Mouse (Mus musculus): ENCODE results near the gene Parg. TPM values are rescaled to one million over a fixed set of nuclear protein-coding genes. Genes with fewer than 3 reads are reported as not detected.
A peak's percentile ranks its signal among the peaks of the same experiment; 100 is the strongest.
"Not testable (repeated sequence)": the region's sequence is repeated elsewhere in the genome, so short reads cannot be mapped to it uniquely, and the experiment has no call there.

Gene Parg
- polyA plus RNA-seq, 1 experiment from 2014 or later = 47.5 TPM

DNA sequence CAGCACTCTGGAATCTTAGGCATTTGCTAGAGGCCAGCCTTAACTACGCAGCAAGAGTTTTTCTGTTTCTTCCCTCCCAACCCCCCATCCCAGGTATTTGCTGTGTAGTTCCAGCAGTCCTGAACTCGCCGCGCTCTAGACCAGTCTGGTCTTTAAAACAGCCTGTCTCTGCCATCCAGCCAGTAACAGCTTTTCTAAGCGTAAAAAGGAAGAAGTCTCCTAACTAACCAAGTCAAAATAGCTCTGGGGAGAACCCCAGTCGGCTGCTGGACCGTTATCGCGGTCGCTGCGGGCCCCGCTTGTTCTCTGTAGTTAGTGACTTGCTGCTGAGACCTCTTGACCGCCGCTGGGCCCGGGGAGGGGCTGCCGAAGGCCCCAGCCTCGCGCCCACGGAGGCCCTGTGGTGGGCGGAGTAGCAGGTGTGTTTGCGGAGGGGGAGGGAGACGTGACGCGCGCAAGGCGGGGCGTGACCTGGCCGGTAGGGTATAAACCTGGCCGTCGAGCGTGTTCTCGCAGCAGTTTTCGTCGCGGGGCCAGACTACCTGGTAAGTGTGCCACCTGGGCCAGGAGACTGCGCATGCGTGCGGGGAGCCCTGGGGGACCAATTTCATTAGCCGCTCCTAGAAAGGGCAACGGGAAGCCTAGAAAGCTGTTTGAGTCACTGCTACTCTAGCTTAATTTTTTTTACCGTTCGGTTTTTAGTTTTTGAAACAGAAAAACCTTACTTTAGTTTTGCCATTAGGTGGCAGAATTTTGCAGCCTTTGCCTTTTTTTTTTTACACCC, 36.3 kb upstream of the Parg start:
- Histone ChIP-seq H3K9me3 (replicated peaks) (no peaks in the 10 kb centered on the region), H3K27me3 (ENCODE audit: low read depth, poor library complexity, severe bottlenecking) (no peaks in the 10 kb centered on the region), H3K4me3 (peak overlapping the region; percentile 64), H3K36me3 (no peaks in the 10 kb centered on the region), H3K4me1 (peaks cover 31% of the 10 kb centered on the region), H3K27ac (replicated peaks) (peak overlapping the region; percentile 68)
- peak; percentile 65 for DNase-seq (ENCODE audit: low spot score)
- 2% methylated on average over 42 of the region's 42 CpGs for WGBS

GRCm38 (mm10) chr14:32166062-32166441, 35.7 kb upstream of the Parg start:
- peak overlapping the region; percentile 64 for H3K4me3 ChIP-seq
- H3K4me1 ChIP-seq = peaks cover 25% of the 10 kb centered on the region
- H3K36me3 ChIP-seq = 0 out of 2 replicates have a peak, but pooled peaks cover 3% of the 10 kb centered on the region
- DNase-seq (ENCODE audit: low spot score) = no peak
- no peak overlapping the region for H3K27ac ChIP-seq (replicated peaks)
- no peaks in the 10 kb centered on the region for H3K9me3 ChIP-seq (replicated peaks)
- 88% methylated on average over 2 of the region's 2 CpGs for WGBS
- no peaks in the 10 kb centered on the region for H3K27me3 ChIP-seq (ENCODE audit: low read depth, poor library complexity, severe bottlenecking)

DNA sequence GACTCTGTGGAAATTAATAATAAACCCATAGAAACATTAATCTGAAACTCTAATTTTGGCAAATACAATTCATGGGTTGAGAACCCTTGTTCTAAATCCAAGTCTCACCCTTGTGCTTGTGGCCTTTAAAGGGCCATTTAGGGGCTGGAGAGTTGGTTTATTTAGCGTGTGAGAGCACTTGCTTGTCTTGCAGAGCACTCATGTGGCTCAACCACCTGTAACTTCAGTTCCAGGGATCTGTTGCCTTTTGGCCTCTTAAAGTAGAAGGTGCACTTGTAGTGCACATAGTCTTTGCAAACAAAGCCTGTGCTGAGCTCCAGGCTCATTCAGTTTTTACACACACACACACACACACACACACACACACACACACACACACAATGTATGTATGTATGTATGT, 34.9 kb upstream of the Parg start:
- 91% methylated on average over 1 of the region's 1 CpGs for WGBS
- Histone ChIP-seq H3K27ac (replicated peaks) (no peak overlapping the region), H3K27me3 (ENCODE audit: low read depth, poor library complexity, severe bottlenecking) (no peaks in the 10 kb centered on the region), H3K36me3 (0 out of 2 replicates have a peak, but pooled peaks cover 4% of the 10 kb centered on the region), H3K4me3 (no peak overlapping the region), H3K4me1 (peaks cover 21% of the 10 kb centered on the region), H3K9me3 (replicated peaks) (no peaks in the 10 kb centered on the region)
- no peak for DNase-seq (ENCODE audit: low spot score)

DNA sequence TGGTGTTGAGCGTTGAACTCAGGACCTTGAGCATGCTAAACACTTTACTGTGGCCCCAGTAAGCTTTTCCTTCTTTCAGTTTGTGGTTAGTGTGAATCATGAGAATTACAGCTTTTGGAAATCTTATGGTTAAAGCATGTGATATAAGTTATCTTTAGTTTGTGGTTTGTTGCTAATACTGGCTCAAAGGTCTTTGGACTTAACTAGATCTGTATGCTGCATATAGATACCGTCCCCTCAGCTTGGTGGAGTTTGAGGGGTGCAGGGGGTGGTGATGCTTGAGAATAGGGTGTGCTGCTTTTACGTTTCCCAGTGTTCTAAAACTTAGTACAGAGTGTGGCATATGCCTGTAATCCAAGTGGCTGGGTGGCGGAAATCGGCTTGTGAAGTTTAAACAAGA, 34.4 kb upstream of the Parg start:
- no peaks in the 10 kb centered on the region for H3K9me3 ChIP-seq (replicated peaks)
- H3K27ac ChIP-seq (replicated peaks) = no peak overlapping the region
- peaks cover 21% of the 10 kb centered on the region for H3K4me1 ChIP-seq
- H3K27me3 ChIP-seq (ENCODE audit: low read depth, poor library complexity, severe bottlenecking) = no peaks in the 10 kb centered on the region
- WGBS = 87% methylated on average over 5 of the region's 5 CpGs
- no peak overlapping the region for H3K4me3 ChIP-seq
- peaks cover 8% of the 10 kb centered on the region for H3K36me3 ChIP-seq
- DNase-seq (ENCODE audit: low spot score) = no peak

DNA sequence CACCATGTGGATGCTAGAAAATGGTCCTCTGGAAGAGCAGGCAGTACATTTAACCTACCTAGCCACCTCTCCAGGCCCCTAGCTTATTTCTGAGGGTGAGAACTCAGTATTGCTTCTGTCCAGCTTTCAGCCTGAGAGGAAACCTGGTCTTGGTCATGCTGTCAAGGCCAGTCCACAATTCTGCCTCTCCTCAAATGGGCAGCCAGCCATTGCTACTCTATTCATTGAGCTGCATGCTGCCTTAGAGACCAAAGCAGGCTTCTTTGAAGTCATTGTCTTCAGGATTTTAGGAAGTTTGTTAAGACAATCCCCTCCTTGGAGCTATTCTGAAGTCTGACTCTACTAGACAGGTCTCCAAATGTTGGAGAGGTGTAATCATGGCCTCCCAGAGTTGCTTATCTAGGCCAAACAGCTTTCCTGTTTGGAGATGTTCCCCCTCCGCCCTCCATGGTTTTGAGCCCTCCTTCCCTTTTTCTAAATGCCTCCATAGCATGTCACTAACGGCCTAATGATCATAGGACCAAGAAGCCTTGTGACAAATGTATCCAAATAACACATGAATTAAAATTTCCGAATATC, 33.0 kb upstream of the Parg start:
- Histone ChIP-seq H3K36me3 (peaks cover 22% of the 10 kb centered on the region), H3K4me3 (peak overlapping the region; percentile 9; the same call in 1 of the 2 replicates), H3K9me3 (replicated peaks) (no peaks in the 10 kb centered on the region), H3K4me1 (peaks cover 21% of the 10 kb centered on the region), H3K27me3 (ENCODE audit: low read depth, poor library complexity, severe bottlenecking) (no peaks in the 10 kb centered on the region), H3K27ac (replicated peaks) (0 out of 2 replicates have a peak overlapping the region, but pooled peaks have one; percentile 46)
- DNase-seq (ENCODE audit: low spot score) = no peak
- WGBS = 72% methylated on average over 3 of the region's 3 CpGs

DNA sequence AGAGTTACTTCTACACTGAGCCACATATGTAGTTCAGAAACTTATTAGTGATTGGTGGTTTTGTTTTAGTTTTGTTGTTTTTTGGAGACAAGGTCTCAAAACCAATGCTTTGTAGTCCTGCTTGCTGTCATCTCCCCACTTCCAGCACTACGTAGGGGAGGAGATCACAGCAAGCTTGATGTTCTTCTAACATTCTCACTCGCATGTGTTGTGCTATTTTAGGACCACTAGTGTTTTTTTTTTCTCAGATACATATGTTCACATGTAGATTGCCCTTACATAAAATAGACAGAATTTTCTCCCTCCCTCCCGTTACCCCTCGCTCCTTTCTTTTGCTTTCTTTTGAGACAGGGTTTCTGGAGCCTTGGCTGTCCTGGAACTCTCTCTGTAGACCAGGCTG, 31.6 kb upstream of the Parg start:
- H3K27me3 ChIP-seq (ENCODE audit: low read depth, poor library complexity, severe bottlenecking) = no peaks in the 10 kb centered on the region
- H3K36me3 ChIP-seq = peaks cover 36% of the 10 kb centered on the region
- peaks cover 16% of the 10 kb centered on the region for H3K4me1 ChIP-seq
- 87% methylated on average over 4 of the region's 4 CpGs for WGBS
- H3K4me3 ChIP-seq = no peak overlapping the region
- no peak overlapping the region for H3K27ac ChIP-seq (replicated peaks)
- no peaks in the 10 kb centered on the region for H3K9me3 ChIP-seq (replicated peaks)
- DNase-seq (ENCODE audit: low spot score) = no peak

GRCm38 (mm10) chr14:32175310-32175709, 26.4 kb upstream of the Parg start:
- no peaks in the 10 kb centered on the region for H3K4me1 ChIP-seq
- no peak for DNase-seq (ENCODE audit: low spot score)
- WGBS = 95% methylated on average over 2 of the region's 2 CpGs
- H3K4me3 ChIP-seq = no peak overlapping the region
- no peaks in the 10 kb centered on the region for H3K9me3 ChIP-seq (replicated peaks)
- H3K27ac ChIP-seq (replicated peaks) = no peak overlapping the region
- no peaks in the 10 kb centered on the region for H3K27me3 ChIP-seq (ENCODE audit: low read depth, poor library complexity, severe bottlenecking)
- peaks cover 62% of the 10 kb centered on the region for H3K36me3 ChIP-seq

DNA sequence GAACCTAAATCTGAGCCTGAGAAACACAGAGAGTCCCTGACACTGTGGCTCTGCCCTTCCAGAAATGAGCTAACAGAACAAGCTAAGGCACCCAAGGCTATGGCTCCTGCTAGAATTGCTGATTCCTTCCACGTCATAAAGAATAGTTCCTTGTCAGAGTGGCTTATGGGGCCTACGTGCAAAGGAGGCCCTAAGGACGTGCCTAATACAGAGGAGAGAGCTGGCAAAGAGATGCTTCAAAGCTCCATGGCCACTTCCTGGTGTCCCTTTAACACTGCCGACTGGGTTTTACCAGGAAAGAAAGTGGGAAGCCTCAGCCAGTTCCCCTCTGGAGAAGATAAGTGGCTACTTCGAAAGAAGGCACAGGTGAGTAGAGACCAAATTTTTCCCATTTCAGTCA, 25.2 kb upstream of the Parg start:
- DNase-seq (ENCODE audit: low spot score) = not testable (repeated sequence)
- peaks cover 70% of the 10 kb centered on the region for H3K36me3 ChIP-seq

GRCm38 (mm10) chr14:32179393-32180195, 22.2 kb upstream of the Parg start:
- DNase-seq (ENCODE audit: low spot score) = no peak
- Histone ChIP-seq H3K27me3 (ENCODE audit: low read depth, poor library complexity, severe bottlenecking) (no peaks in the 10 kb centered on the region), H3K36me3 (peaks cover 74% of the 10 kb centered on the region), H3K9me3 (replicated peaks) (no peaks in the 10 kb centered on the region), H3K4me3 (no peak overlapping the region), H3K4me1 (no peaks in the 10 kb centered on the region), H3K27ac (replicated peaks) (no peak overlapping the region)
- WGBS = 94% methylated on average over 10 of the region's 10 CpGs

More for the DNA sequence above, 25.2 kb upstream of the Parg start:
- WGBS = 86% methylated on average over 5 of the region's 5 CpGs
- not testable (repeated sequence) for H3K9me3 ChIP-seq (replicated peaks); H3K27ac ChIP-seq (replicated peaks); H3K4me3 ChIP-seq; H3K4me1 ChIP-seq; H3K27me3 ChIP-seq (ENCODE audit: low read depth, poor library complexity, severe bottlenecking)

- H3K9me3 ChIP-seq (replicated peaks) = no peaks in the 10 kb centered on the region
- no peak overlapping the region for H3K27ac ChIP-seq (replicated peaks)
- DNase-seq (ENCODE audit: low spot score) = no peak
- WGBS = 87% methylated on average over 6 of the region's 6 CpGs
- no peaks in the 10 kb centered on the region for H3K4me1 ChIP-seq
- H3K4me3 ChIP-seq = no peak overlapping the region
- H3K36me3 ChIP-seq = peaks cover 75% of the 10 kb centered on the region
- H3K27me3 ChIP-seq (ENCODE audit: low read depth, poor library complexity, severe bottlenecking) = no peaks in the 10 kb centered on the region
Measured at GRCm38 (mm10) chr14:32180861-32181260, 20.9 kb upstream of the Parg start.

GRCm38 (mm10) chr14:32183846-32184245, 17.9 kb upstream of the Parg start:
- DNase-seq (ENCODE audit: low spot score) = no peak
- Histone ChIP-seq H3K36me3 (peaks cover 94% of the 10 kb centered on the region), H3K27ac (replicated peaks) (no peak overlapping the region), H3K4me3 (no peak overlapping the region), H3K4me1 (no peaks in the 10 kb centered on the region), H3K27me3 (ENCODE audit: low read depth, poor library complexity, severe bottlenecking) (no peaks in the 10 kb centered on the region), H3K9me3 (replicated peaks) (no peaks in the 10 kb centered on the region)
- WGBS = 94% methylated on average over 4 of the region's 4 CpGs

GRCm38 (mm10) chr14:32190627-32191391, 10.9 kb upstream of the Parg start:
- 95% methylated on average over 6 of the region's 6 CpGs for WGBS
- Histone ChIP-seq H3K27ac (replicated peaks) (no peak overlapping the region), H3K4me3 (no peak overlapping the region), H3K36me3 (peaks cover 92% of the 10 kb centered on the region), H3K9me3 (replicated peaks) (no peaks in the 10 kb centered on the region), H3K4me1 (no peaks in the 10 kb centered on the region), H3K27me3 (ENCODE audit: low read depth, poor library complexity, severe bottlenecking) (no peaks in the 10 kb centered on the region)
- no peak for DNase-seq (ENCODE audit: low spot score)
